Mouse (Mus musculus) induced T-regulatory cell, adult 2 months (primary cell): Measurements from ENCODE around the gene Cntrob.
A peak's percentile ranks its signal among the peaks of the same experiment; 100 is the strongest.

Source experiments
- DNase-seq: peaks from one replicate; pipeline ENCODE4 v3.0.0-alpha.2; 2012; ENCODE audit warnings: low read depth

Gene Cntrob

GRCm38 (mm10) chr11:69298231-69298630 lies 25.3 kb downstream of the Cntrob start:
- DNase-seq, result no peak

GRCm38 (mm10) chr11:69297799-69298198 lies 25.8 kb downstream of the Cntrob start:
- no peak for DNase-seq

GRCm38 (mm10) chr11:69295286-69295685 lies 28.3 kb downstream of the Cntrob start:
- DNase-seq, result no peak

DNA sequence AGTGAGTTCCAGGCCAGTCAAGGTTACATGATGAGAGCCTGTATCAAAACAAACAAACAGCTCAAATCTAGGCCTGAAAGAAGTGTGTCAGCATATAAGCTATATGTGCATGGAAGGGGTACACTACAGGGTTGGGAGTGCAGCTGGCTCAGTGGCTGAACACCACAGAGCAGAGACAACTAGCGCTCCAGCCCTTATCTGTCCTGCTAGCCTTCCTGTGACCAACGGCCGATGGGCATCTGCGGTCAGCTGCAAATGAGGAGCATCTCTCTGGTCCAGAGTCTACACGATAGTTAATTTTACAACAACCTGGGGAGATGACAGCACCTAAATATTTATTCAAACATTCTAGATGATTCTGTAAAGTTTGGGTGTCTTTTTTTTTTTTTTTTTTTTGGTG lies 32.5 kb downstream of the Cntrob start:
- no peak for DNase-seq

DNA sequence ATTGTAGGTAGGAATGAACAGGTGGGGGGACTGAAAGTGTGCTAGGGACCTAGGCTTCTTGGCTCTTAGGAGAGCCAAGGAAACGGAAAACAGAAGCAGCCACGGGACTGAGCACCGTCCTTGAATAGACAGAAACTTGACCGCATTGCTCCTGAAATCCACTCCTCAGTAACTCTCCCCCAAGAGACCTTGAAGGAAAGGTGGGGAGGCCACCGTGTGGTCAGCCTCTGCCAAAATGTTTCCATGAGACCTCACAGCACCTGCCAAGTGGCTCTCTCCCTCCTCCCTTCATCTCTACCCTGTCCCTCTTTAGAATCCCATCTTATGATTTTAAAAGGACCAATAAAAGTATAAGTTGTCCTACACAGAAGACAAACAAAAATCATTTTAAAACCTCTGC lies 46.3 kb downstream of the Cntrob start:
- DNase-seq, result no peak

- DNase-seq, result no peak
Measured at GRCm38 (mm10) chr11:69276081-69276480, 47.5 kb downstream of the Cntrob start.

GRCm38 (mm10) chr11:69275650-69276049 lies 47.9 kb downstream of the Cntrob start:
- no peak for DNase-seq

- peak; percentile 93 for DNase-seq
Measured at GRCm38 (mm10) chr11:69272122-69272740, 51.3 kb downstream of the Cntrob start.

GRCm38 (mm10) chr11:69269575-69269974 lies 54.0 kb downstream of the Cntrob start:
- DNase-seq, result peak; percentile 92

DNA sequence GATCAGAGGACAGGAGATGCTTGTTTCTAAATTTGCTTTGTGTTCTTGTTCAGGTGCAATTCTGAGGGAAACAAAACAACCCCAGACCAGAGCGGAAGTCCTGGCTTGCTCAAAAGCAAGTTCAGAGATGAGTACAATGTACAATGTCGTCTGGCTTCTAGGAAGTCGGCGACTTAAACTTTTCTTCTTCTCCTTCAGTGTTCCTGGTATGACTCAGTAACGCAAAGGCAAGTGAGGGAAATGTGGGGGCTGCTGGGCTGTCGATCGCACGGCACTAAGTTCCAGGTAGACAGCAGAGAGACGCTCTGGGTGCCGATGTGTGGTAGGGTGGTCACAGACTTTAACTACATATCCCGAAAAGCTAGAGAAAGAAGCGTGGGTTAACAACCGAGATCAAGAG lies 55.5 kb downstream of the Cntrob start:
- DNase-seq, result peak; percentile 86

DNA sequence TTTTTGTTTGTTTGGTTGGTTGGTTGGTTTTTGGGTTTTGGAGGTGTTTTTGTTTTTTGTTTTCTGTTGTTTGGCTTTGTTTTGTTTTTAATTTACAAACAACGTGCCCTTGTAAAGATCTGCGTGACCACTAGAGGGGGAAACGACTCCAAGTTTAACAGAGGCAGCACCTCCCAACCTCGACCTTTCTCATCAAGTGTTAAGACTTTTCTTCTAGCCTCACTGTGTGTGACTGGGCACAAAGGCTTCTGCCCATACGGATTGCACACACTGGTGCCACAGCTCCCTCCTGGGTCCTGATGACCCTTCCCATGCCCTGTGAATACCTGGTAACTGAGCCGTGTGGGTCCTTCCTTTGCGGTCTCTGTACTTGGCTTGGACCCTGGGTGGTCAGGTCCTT lies 56.2 kb downstream of the Cntrob start:
- DNase-seq, result peak; percentile 92

- peak; percentile 90 for DNase-seq
Measured at GRCm38 (mm10) chr11:69266253-69266652, 57.3 kb downstream of the Cntrob start.

DNA sequence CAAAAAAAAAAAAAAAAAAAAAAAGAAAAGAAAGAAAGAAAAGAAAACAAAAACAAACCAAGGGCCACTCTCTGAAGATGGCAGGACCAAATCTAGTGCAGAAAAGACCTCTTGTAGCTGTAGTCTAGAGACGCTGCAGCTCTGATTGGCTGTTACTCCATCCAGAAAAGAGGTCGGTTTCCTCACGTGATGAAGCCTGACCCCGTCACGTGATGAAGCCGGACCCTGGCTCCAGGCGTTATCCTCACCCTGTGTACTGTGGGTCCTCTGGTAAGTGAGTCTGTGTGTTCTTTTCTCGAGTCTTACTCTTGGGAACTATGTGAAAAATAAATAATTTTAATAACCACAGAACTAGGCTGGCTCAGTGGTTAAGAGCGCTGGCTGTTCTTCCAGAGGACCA lies 58.2 kb downstream of the Cntrob start:
- no peak for DNase-seq

DNA sequence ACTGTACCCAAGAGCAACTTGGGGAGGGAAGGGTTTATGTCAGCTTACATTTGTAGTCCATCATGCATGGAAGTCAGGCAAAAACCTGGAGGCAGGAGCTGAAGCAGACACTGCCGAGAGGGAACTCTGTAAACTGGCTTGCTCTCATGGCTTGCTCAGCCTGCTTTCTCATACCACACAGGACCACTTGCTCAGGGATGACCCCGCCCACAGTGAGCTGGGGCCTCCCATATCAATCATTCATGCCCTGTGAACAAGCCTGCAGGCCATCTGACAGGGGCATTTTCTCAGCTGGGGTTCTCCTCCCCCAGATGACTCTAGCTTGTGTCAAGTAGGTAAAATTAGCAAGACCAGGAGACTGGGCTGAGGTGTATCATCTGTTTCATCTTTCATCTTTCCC lies 59.3 kb downstream of the Cntrob start:
- no peak for DNase-seq

DNA sequence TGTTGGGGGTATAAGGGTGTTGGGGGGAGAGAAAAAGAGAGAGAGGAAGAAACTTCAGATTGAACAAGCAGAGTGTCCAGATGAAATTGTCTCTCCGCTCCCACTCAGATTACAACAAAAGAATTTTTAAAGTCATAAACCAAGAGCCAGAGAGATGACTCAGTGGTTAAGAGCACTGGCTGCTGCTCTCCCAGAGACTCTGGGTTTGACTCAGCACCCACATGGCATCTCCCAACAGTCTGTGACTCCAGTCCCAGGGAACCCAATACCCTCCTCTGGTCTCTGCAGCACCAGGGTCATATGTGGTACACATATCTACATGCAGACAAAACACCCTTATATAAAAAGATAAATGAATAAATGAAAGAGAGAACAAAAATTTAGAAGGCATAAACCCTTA lies 63.5 kb downstream of the Cntrob start:
- no peak for DNase-seq

GRCm38 (mm10) chr11:69258287-69258686 lies 65.3 kb downstream of the Cntrob start:
- DNase-seq, result peak; percentile 91

GRCm38 (mm10) chr11:69257807-69258206 lies 65.8 kb downstream of the Cntrob start:
- peak; percentile 94 for DNase-seq

DNA sequence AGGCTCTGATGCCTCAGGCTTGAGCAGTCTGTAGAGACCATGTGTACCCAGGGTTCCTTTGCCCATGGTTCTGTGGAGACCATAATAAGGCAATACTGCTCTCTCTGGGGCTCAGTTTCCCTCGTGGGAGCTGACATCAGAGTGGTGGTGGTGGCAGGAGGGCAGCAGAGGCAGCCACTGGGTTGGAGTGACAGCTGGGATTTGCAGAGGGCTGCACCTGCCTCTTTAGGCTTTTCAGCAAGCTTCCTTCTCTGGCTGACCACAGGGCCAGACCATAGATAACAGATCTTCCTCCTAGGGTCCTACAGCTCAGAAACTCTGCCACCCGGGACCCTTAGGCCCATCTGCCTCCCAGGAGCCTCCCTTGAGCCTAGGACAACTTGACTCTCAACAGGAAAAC lies 66.5 kb downstream of the Cntrob start:
- DNase-seq, result no peak

DNA sequence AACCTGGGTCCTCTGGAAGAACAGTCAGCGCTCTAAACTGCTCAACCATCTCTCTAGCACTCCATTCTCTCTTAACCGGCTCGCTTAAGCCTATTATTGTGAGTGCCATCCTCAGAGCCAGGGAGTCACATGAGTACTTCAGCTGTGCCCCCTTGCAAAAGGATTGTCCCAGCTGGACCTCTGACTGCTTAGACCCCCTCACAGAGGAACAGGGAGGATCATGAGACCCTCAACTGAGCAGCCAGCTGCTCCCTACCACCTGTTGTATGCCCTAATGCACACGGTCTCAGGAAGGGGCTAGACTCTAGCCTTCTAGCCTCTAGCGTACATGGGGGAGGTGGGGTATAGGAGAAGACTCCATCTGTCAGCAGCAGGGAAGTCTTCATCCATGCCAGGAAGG lies 68.8 kb downstream of the Cntrob start:
- DNase-seq, result no peak

- DNase-seq, result no peak
Measured at GRCm38 (mm10) chr11:69253131-69253530, 70.4 kb downstream of the Cntrob start.

GRCm38 (mm10) chr11:69251953-69252352 lies 71.6 kb downstream of the Cntrob start:
- DNase-seq, result no peak

- DNase-seq, result peak; percentile 75
Measured at GRCm38 (mm10) chr11:69251135-69251842, 72.3 kb downstream of the Cntrob start.

DNA sequence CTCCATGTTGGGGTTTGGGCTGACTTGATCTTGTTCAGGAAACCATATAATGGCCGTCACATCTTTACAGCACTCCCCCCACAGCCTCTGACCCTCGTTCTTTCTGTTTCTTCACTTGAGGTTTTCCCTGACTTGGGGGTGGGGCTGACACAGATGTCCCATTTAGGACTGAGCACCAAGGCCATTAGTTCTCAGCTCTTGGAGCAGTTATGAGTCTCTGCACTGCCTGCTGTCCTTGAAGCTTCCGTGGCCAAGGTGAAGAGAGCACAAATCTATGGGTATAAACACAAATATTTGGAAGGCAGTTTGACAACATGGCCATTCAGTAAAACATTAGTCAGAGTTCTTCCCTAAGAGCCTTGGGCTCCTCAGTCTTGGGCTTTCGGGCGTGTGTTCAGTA lies 73.5 kb downstream of the Cntrob start:
- DNase-seq, result no peak
